Mouse (Mus musculus) hindbrain, embryonic 15.5 days (tissue): ENCODE measurements around the gene Dpm2. TPM values are rescaled to one million over a fixed set of nuclear protein-coding genes. Genes with fewer than 3 reads are reported as not detected.

Experiments
- ATAC-seq: fragments of 200-750 bp; cut with Nextera tagmentation; 2 replicates; pipeline ENCODE4 v1.8.0; 2017; ENCODE audit warnings: low read depth, moderate number of reproducible peaks, moderate TSS enrichment; ENCODE audit not compliant: low FRiP score
- H3K27ac ChIP-seq: fragments of 300-500 bp; sonication (generic); replicated peaks from 2 replicates; pipeline ENCODE4 v1.5.1; 2015; ENCODE audit warnings: mild to moderate bottlenecking, inconsistent platforms
- H3K27me3 ChIP-seq: fragments of 300-500 bp; sonication (generic); 2 replicates; pipeline ENCODE4 v1.6.1; 2015; ENCODE audit warnings: control low read depth, inconsistent platforms
- H3K36me3 ChIP-seq: fragments of 300-500 bp; sonication (generic); 2 replicates; pipeline ENCODE4 v1.6.1; 2015; ENCODE audit warnings: control low read depth, inconsistent platforms
- H3K4me1 ChIP-seq: fragments of 300-500 bp; sonication (generic); replicated peaks from 2 replicates; pipeline ENCODE4 v1.6.1; 2015; ENCODE audit warnings: control low read depth, inconsistent platforms
- H3K4me2 ChIP-seq: fragments of 300-500 bp; sonication (generic); 2 replicates; pipeline ENCODE4 v1.6.1; 2015; ENCODE audit warnings: moderate library complexity, mild to moderate bottlenecking, inconsistent platforms
- H3K4me3 ChIP-seq: fragments of 300-500 bp; sonication (generic); 2 replicates; pipeline ENCODE4 v1.5.1; 2015; ENCODE audit warnings: mild to moderate bottlenecking, inconsistent platforms
- H3K9ac ChIP-seq: fragments of 300-500 bp; sonication (generic); 2 replicates; pipeline ENCODE4 v1.6.1; 2015; ENCODE audit warnings: inconsistent platforms
- H3K9me3 ChIP-seq: fragments of 300-500 bp; sonication (generic); 2 replicates; pipeline ENCODE4 v1.6.1; 2016; ENCODE audit warnings: control low read depth, inconsistent platforms
- WGBS: fragments of 180-500 bp; shearing (Covaris S2); methylation state at CpG from one replicate; pipeline ENCODE4 v1.1.7; 2015; 5-methylcytosine and 5-hydroxymethylcytosine counted together
- polyA plus RNA-seq: library from polyadenylated mRNA; unstranded; fragments of >200 nt; fragmentation: Nextera tagmentation; extraction: Ambion mirVana; gene quantifications from 2 replicates; pipeline ENCODE4 v1.2.1, GENCODE M21; 2015

Dpm2 gene
- 138 and 140 TPM in 2 replicates for polyA plus RNA-seq

GRCm38 (mm10) chr2:32570698-32571494 is at the start of gene Dpm2:
Gene Dpm2, plus strand, starts transcription at chr2:32570858.
- no peaks in the 10 kb centered on the region for H3K27me3 ChIP-seq
- H3K4me2 ChIP-seq = peak within 1 kb of the TSS; percentile 88
- peak within 1 kb of the TSS; percentile 75 for H3K27ac ChIP-seq
- ATAC-seq = peak; percentile 72
- no peaks in the 10 kb centered on the region for H3K9me3 ChIP-seq
- peaks cover 15% of the 10 kb centered on the region for H3K36me3 ChIP-seq
- H3K4me1 ChIP-seq = peaks cover 29% of the 10 kb centered on the region
- 2% methylated on average over 36 of the region's 36 CpGs for WGBS
- peak within 1 kb of the TSS; percentile 69 for H3K9ac ChIP-seq
- peak within 1 kb of the TSS; percentile 71 for H3K4me3 ChIP-seq

GRCm38 (mm10) chr2:32524536-32525031 is 46.1 kb upstream of the Dpm2 start:
- Histone ChIP-seq H3K4me2 (no peak overlapping the region), H3K27ac (no peak overlapping the region), H3K27me3 (no peaks in the 10 kb centered on the region), H3K9me3 (no peaks in the 10 kb centered on the region), H3K9ac (no peak overlapping the region), H3K4me3 (no peak overlapping the region), H3K36me3 (no peaks in the 10 kb centered on the region), H3K4me1 (no peaks in the 10 kb centered on the region)
- no peak for ATAC-seq
- WGBS = 92% methylated on average over 13 of the region's 13 CpGs

GRCm38 (mm10) chr2:32525816-32526215 is 44.8 kb upstream of the Dpm2 start:
- 84% methylated on average over 12 of the region's 12 CpGs for WGBS
- Histone ChIP-seq H3K9ac (no peak overlapping the region), H3K4me2 (no peak overlapping the region), H3K27ac (no peak overlapping the region), H3K36me3 (no peaks in the 10 kb centered on the region), H3K27me3 (no peaks in the 10 kb centered on the region), H3K9me3 (no peaks in the 10 kb centered on the region), H3K4me3 (no peak overlapping the region), H3K4me1 (no peaks in the 10 kb centered on the region)
- ATAC-seq = no peak

GRCm38 (mm10) chr2:32527468-32527966 is 43.1 kb upstream of the Dpm2 start:
- no peaks in the 10 kb centered on the region for H3K9me3 ChIP-seq
- no peak overlapping the region for H3K9ac ChIP-seq
- H3K27me3 ChIP-seq = no peaks in the 10 kb centered on the region
- no peaks in the 10 kb centered on the region for H3K36me3 ChIP-seq
- H3K4me2 ChIP-seq = no peak overlapping the region
- no peak for ATAC-seq
- H3K4me3 ChIP-seq = no peak overlapping the region
- no peaks in the 10 kb centered on the region for H3K4me1 ChIP-seq
- no peak overlapping the region for H3K27ac ChIP-seq
- 78% methylated on average over 14 of the region's 14 CpGs for WGBS

GRCm38 (mm10) chr2:32528326-32528725 is 42.3 kb upstream of the Dpm2 start:
- WGBS = 88% methylated on average over 1 of the region's 1 CpGs
- H3K4me3 ChIP-seq = no peak overlapping the region
- H3K27me3 ChIP-seq = no peaks in the 10 kb centered on the region
- no peaks in the 10 kb centered on the region for H3K36me3 ChIP-seq
- no peak overlapping the region for H3K9ac ChIP-seq
- H3K27ac ChIP-seq = no peak overlapping the region
- H3K9me3 ChIP-seq = no peaks in the 10 kb centered on the region
- H3K4me2 ChIP-seq = no peak overlapping the region
- no peaks in the 10 kb centered on the region for H3K4me1 ChIP-seq
- no peak for ATAC-seq

GRCm38 (mm10) chr2:32530479-32530878 is 40.2 kb upstream of the Dpm2 start:
- no peak overlapping the region for H3K4me2 ChIP-seq
- no peaks in the 10 kb centered on the region for H3K9me3 ChIP-seq
- H3K4me3 ChIP-seq = no peak overlapping the region
- no peak for ATAC-seq
- H3K27ac ChIP-seq = no peak overlapping the region
- H3K36me3 ChIP-seq = no peaks in the 10 kb centered on the region
- no peak overlapping the region for H3K9ac ChIP-seq
- 83% methylated on average over 2 of the region's 2 CpGs for WGBS
- H3K4me1 ChIP-seq = peaks cover 10% of the 10 kb centered on the region
- H3K27me3 ChIP-seq = no peaks in the 10 kb centered on the region

GRCm38 (mm10) chr2:32533163-32533562 is 37.5 kb upstream of the Dpm2 start:
- Histone ChIP-seq H3K27me3 (no peaks in the 10 kb centered on the region), H3K9ac (no peak overlapping the region), H3K4me1 (peaks cover 33% of the 10 kb centered on the region), H3K9me3 (no peaks in the 10 kb centered on the region), H3K4me2 (no peak overlapping the region), H3K4me3 (no peak overlapping the region), H3K27ac (no peak overlapping the region), H3K36me3 (no peaks in the 10 kb centered on the region)
- no peak for ATAC-seq
- WGBS = 94% methylated on average over 2 of the region's 2 CpGs

- WGBS = 11% methylated on average over 13 of the region's 13 CpGs
- H3K4me1 ChIP-seq = peaks cover 44% of the 10 kb centered on the region
- H3K27me3 ChIP-seq = no peaks in the 10 kb centered on the region
- no peak for ATAC-seq
- H3K9me3 ChIP-seq = no peaks in the 10 kb centered on the region
- peak overlapping the region; percentile 84 for H3K27ac ChIP-seq
- peak overlapping the region; percentile 71 for H3K4me2 ChIP-seq
- peak overlapping the region; percentile 87 for H3K4me3 ChIP-seq
- H3K36me3 ChIP-seq = no peaks in the 10 kb centered on the region
- H3K9ac ChIP-seq = peak overlapping the region; percentile 55
These were observed 36.5 kb upstream of the Dpm2 start for GRCm38 (mm10) chr2:32534061-32534732.

GRCm38 (mm10) chr2:32534733-32535471 is 35.8 kb upstream of the Dpm2 start, which contains the start of gene Fam102a:
Gene Fam102a, plus strand, starts transcription at chr2:32535332.
- H3K4me2 ChIP-seq = peak within 1 kb of the TSS; percentile 71
- peak within 1 kb of the TSS; percentile 87 for H3K9ac ChIP-seq
- ATAC-seq = peak; percentile 96
- no peaks in the 10 kb centered on the region for H3K27me3 ChIP-seq
- no peaks in the 10 kb centered on the region for H3K9me3 ChIP-seq
- under 1% methylated on average over 65 of the region's 67 CpGs for WGBS
- H3K4me1 ChIP-seq = peaks cover 51% of the 10 kb centered on the region
- H3K27ac ChIP-seq = peak within 1 kb of the TSS; percentile 93
- H3K4me3 ChIP-seq = peak within 1 kb of the TSS; percentile 87
- no peaks in the 10 kb centered on the region for H3K36me3 ChIP-seq

- Histone ChIP-seq H3K9me3 (no peaks in the 10 kb centered on the region), H3K4me1 (peaks cover 52% of the 10 kb centered on the region), H3K9ac (peak overlapping the region; percentile 87), H3K27me3 (no peaks in the 10 kb centered on the region), H3K27ac (peak overlapping the region; percentile 93), H3K36me3 (no peaks in the 10 kb centered on the region), H3K4me2 (peak overlapping the region; percentile 71), H3K4me3 (peak overlapping the region; percentile 87)
- no peak; the same call in 1 of the 2 replicates for ATAC-seq
- under 1% methylated on average over 47 of the region's 56 CpGs for whole genome bisulfite sequencing
These were observed 35.1 kb upstream of the Dpm2 start for GRCm38 (mm10) chr2:32535501-32535991.

GRCm38 (mm10) chr2:32536086-32536633 is 34.5 kb upstream of the Dpm2 start:
- peak overlapping the region; percentile 71 for H3K4me2 ChIP-seq
- H3K27ac ChIP-seq = peak overlapping the region; percentile 93
- peaks cover 55% of the 10 kb centered on the region for H3K4me1 ChIP-seq
- ATAC-seq = no peak
- no peaks in the 10 kb centered on the region for H3K27me3 ChIP-seq
- H3K4me3 ChIP-seq = peak overlapping the region; percentile 87
- H3K9me3 ChIP-seq = no peaks in the 10 kb centered on the region
- peak overlapping the region; percentile 87 for H3K9ac ChIP-seq
- no peaks in the 10 kb centered on the region for H3K36me3 ChIP-seq
- 0% methylated on average over 14 of the region's 14 CpGs for WGBS
